Mouse (Mus musculus): Measurements from ENCODE around the gene Lep. TPM values are rescaled to one million over a fixed set of nuclear protein-coding genes. Genes with fewer than 3 reads are reported as not detected.

Gene Lep
- polyA plus RNA-seq (2012) = not detected in 2 replicates

DNA sequence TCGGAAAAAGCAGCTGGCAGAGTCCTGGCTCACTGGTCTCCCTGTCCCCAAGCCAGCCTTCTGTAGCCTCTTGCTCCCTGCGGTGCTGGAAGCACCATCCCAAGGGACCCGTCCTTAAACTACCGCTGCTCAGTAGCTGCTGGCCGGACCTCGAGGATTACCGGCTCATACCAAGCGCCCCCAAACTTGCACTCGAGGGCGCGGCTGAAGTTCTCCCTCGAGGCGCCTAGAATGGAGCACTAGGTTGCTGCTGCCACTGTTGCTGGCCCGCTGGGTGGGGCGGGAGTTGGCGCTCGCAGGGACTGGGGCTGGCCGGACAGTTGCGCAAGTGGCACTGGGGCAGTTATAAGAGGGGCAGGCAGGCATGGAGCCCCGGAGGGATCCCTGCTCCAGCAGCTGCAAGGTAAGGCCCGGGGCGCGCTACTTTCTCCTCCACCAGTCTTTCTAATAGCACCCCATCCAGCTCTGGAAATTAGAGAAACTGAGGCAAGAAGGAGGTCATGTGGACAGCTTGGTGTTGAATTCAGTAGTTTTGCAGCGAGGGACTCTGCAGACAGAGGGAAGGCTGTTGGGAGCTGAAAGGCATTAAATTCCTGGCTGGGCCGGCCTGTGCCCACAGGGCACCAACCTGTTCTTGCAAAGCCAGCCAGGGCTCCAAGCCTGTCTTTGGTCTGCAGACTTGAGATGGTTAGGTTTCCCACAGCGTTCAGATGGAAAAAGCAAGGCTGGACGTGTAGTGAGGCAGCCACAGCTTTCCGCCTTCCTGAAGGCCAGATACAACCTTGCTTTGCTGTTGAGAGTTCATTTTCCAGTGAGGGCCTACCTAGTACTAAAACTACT is at the start of gene Lep:
Gene Lep, plus strand, starts transcription at position 375 of the 840 bp plus-strand sequence.

Other genes starting within 250 kb of the Lep start
- gene Lrrc4, start 228.5 kb upstream of the Lep start, polyA plus RNA-seq (2012) = not detected in 2 replicates
- gene Rbm28, start 104.8 kb downstream of the Lep start, polyA plus RNA-seq (2012) = 19.6 and 26.9 TPM in 2 replicates
- gene Prrt4, start 119.4 kb downstream of the Lep start, polyA plus RNA-seq (2012) = 0.06 TPM in 1 of 2 replicates, not detected in the other
- gene Impdh1, start 156.1 kb downstream of the Lep start, polyA plus RNA-seq (2012) = 351 and 398 TPM in 2 replicates
- gene Hilpda, start 212.3 kb downstream of the Lep start, polyA plus RNA-seq (2012) = 34.8 and 35.3 TPM in 2 replicates
- gene Fam71f2, start 219.4 kb downstream of the Lep start, polyA plus RNA-seq (2012) = 0.15 and 0.23 TPM in 2 replicates

Measured in megakaryocyte-erythroid progenitor cell, adult 5 weeks (primary cell).